Mouse (Mus musculus) neural tube, embryonic 15.5 days (tissue): ENCODE data around the gene Notch1. TPM values are rescaled to one million over a fixed set of nuclear protein-coding genes. Genes with fewer than 3 reads are reported as not detected.
A peak's percentile ranks its signal among the peaks of the same experiment; 100 is the strongest.

Source experiments
- ATAC-seq: fragments of 200-750 bp; cut with Nextera tagmentation; 2 replicates; pipeline ENCODE4 v1.8.0; 2017; ENCODE audit warnings: mild to moderate bottlenecking, moderate TSS enrichment, moderate library complexity; ENCODE audit not compliant: low FRiP score
- H3K27ac ChIP-seq: fragments of 300-500 bp; sonication (generic); replicated peaks from 2 replicates; pipeline ENCODE4 v1.5.1; 2015; ENCODE audit warnings: mild to moderate bottlenecking, inconsistent platforms
- H3K27me3 ChIP-seq: fragments of 300-500 bp; sonication (generic); replicated peaks from 2 replicates; pipeline ENCODE4 v1.6.1; 2015; ENCODE audit warnings: inconsistent platforms
- H3K36me3 ChIP-seq: fragments of 300-500 bp; sonication (generic); 2 replicates; pipeline ENCODE4 v1.6.1; 2015; ENCODE audit warnings: inconsistent platforms
- H3K4me1 ChIP-seq: fragments of 300-500 bp; sonication (generic); 2 replicates; pipeline ENCODE4 v1.6.1; 2015; ENCODE audit warnings: inconsistent platforms
- H3K4me2 ChIP-seq: fragments of 300-500 bp; sonication (generic); 2 replicates; pipeline ENCODE4 v1.6.1; 2015; ENCODE audit warnings: inconsistent platforms, mild to moderate bottlenecking, moderate library complexity
- H3K4me3 ChIP-seq: fragments of 300-500 bp; sonication (generic); replicated peaks from 2 replicates; pipeline ENCODE4 v1.5.1; 2015; ENCODE audit warnings: mild to moderate bottlenecking, inconsistent platforms
- H3K9ac ChIP-seq: fragments of 300-500 bp; sonication (generic); replicated peaks from 2 replicates; pipeline ENCODE4 v1.6.1; 2015; ENCODE audit warnings: mild to moderate bottlenecking, inconsistent platforms
- H3K9me3 ChIP-seq: fragments of 300-500 bp; sonication (generic); replicated peaks from 2 replicates; pipeline ENCODE4 v1.6.1; 2016; ENCODE audit warnings: inconsistent platforms
- WGBS: fragments of 180-500 bp; shearing (Covaris S2); methylation state at CpG from one replicate; pipeline ENCODE4 v1.1.7; 2015; ENCODE audit warnings: mixed read lengths; 5-methylcytosine and 5-hydroxymethylcytosine counted together
- polyA plus RNA-seq: library from polyadenylated mRNA; unstranded; fragments of >200 nt; fragmentation: Nextera tagmentation; extraction: Ambion mirVana; gene quantifications from 2 replicates; pipeline ENCODE4 v1.2.1, GENCODE M21; 2015

The Notch1 gene
- polyA plus RNA-seq, 1 experiment from 2014 or later = 11.7 TPM

DNA sequence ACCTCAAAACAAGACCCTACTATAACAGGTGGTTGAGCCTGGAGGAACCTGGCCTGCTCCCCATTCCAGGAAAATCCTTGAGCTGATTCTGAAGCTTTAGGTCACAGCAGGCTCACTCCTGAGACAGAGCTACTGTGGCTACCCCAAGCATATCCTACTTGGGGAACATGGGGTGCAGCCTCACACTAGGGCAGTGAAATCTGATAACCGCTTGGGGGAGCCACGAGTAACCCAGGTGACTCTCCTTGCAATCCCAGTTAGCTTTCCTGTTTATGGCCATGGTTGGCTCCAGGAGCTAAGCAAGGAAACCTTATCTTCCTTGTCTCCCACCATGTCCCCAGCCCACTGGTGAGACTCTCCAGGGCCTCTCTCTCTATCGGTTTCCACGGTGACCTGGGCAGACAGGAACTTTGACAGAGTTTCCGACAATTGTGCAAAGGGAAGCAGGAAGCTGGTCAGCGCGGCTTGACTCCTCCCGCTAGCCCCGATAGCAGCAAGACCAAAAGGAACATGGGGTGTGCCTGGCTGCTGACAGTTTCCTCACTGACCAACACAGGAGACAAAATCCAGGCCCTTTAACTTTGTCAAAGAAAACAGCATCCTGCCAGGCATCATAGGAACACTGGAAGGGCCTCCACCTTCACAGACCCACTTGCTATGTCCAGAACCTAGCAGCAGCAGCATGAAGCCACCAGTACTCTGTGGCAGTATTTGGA lies 41.5 kb downstream of the Notch1 start:
- Histone ChIP-seq H3K36me3 (no peaks in the 10 kb centered on the region), H3K9ac (no peak overlapping the region), H3K27ac (peak overlapping the region; percentile 75), H3K27me3 (no peaks in the 10 kb centered on the region), H3K4me2 (no peak overlapping the region), H3K4me3 (no peak overlapping the region), H3K9me3 (no peaks in the 10 kb centered on the region), H3K4me1 (peaks cover 50% of the 10 kb centered on the region)
- no peak for ATAC-seq
- 37% methylated on average over 9 of the region's 9 CpGs for WGBS

- no peak overlapping the region for H3K4me3 ChIP-seq
- no peak overlapping the region for H3K27ac ChIP-seq
- WGBS = 80% methylated on average over 11 of the region's 11 CpGs
- H3K4me1 ChIP-seq = peaks cover 31% of the 10 kb centered on the region
- H3K27me3 ChIP-seq = no peaks in the 10 kb centered on the region
- H3K36me3 ChIP-seq = peaks cover 7% of the 10 kb centered on the region; the same call in 1 of the 2 replicates
- H3K9ac ChIP-seq = no peak overlapping the region
- ATAC-seq = no peak
- H3K9me3 ChIP-seq = no peaks in the 10 kb centered on the region
- H3K4me2 ChIP-seq = no peak overlapping the region
These were observed 44.0 kb downstream of the Notch1 start for GRCm38 (mm10) chr2:26472312-26473090.

- H3K4me1 ChIP-seq = peaks cover 29% of the 10 kb centered on the region
- 86% methylated on average over 6 of the region's 6 CpGs for WGBS
- no peak overlapping the region for H3K9ac ChIP-seq
- H3K9me3 ChIP-seq = no peaks in the 10 kb centered on the region
- H3K27me3 ChIP-seq = no peaks in the 10 kb centered on the region
- H3K4me2 ChIP-seq = no peak overlapping the region
- peaks cover 7% of the 10 kb centered on the region; the same call in 1 of the 2 replicates for H3K36me3 ChIP-seq
- H3K4me3 ChIP-seq = no peak overlapping the region
- no peak overlapping the region for H3K27ac ChIP-seq
- no peak for ATAC-seq
These were observed 44.7 kb downstream of the Notch1 start for GRCm38 (mm10) chr2:26471652-26472285.

DNA sequence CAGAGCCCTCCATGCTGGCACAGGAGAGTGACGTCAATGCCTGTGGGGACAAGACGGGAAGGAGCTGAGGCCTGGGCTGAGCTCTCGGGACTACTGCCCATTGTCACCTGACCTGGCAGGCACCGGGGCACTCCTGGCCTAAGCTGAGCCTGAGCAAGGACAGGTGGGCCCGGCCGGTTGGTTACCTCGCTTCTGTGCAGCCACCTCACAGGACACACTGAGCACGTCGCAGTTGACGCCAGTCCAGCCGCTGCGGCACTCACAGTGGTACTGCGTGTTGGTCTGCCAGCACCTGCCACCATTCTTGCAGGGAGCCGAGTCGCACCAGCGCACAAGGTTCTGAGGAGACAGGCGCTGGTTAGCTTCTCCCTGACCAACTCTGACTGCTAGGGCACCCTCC lies 45.5 kb downstream of the Notch1 start:
- Histone ChIP-seq H3K27ac (no peak overlapping the region), H3K9ac (no peak overlapping the region), H3K4me3 (no peak overlapping the region), H3K36me3 (peaks cover 7% of the 10 kb centered on the region; the same call in 1 of the 2 replicates), H3K27me3 (no peaks in the 10 kb centered on the region), H3K4me2 (no peak overlapping the region), H3K9me3 (no peaks in the 10 kb centered on the region), H3K4me1 (peaks cover 27% of the 10 kb centered on the region)
- no peak for ATAC-seq
- 84% methylated on average over 17 of the region's 17 CpGs for WGBS

DNA sequence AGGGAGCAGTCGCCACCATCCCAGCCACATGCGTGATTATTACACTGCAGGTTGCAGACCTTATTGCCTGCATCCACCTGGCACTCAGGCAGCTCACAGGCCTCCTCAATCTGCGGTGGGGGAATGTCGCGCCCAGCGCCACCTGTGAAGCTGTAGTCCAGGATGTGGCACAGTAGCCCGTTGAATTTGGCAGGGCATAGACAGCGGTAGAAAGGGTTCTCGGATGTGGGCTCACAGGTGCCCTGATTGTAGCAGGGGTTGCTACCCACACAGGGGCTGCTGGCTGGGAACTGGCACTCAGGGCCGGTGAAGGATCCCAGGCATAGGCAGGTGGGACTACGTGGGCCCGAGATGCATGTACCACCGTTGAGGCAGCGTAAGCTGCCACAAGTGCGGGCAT lies 48.1 kb downstream of the Notch1 start:
- no peak overlapping the region for H3K9ac ChIP-seq
- no peak for ATAC-seq
- 96% methylated on average over 15 of the region's 15 CpGs for WGBS
- H3K4me2 ChIP-seq = no peak overlapping the region
- H3K4me1 ChIP-seq = peaks cover 6% of the 10 kb centered on the region
- H3K27ac ChIP-seq = no peak overlapping the region
- H3K4me3 ChIP-seq = no peak overlapping the region
- H3K9me3 ChIP-seq = no peaks in the 10 kb centered on the region
- no peaks in the 10 kb centered on the region for H3K27me3 ChIP-seq
- H3K36me3 ChIP-seq = peaks cover 14% of the 10 kb centered on the region; the same call in 1 of the 2 replicates

DNA sequence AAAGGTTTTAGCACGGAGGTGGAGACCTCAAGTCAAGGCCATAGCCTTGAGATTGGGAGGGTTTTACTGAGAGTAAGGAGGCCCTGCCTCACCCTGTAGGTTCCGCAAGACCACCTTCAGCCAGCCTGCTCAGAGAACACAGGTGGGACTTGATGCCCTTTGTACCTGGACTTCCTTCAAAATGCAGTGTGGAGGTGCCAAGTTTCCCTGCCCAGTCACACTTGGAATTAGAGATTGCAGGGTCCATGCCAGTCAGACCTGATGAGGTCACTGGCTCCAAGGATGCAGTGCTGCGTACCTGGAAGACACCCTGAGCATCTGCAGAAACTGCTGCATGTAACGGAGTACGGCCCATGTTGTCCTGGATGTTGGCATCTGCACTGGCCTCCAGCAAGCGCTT lies 53.1 kb downstream of the Notch1 start:
- no peaks in the 10 kb centered on the region for H3K27me3 ChIP-seq
- no peak overlapping the region for H3K9ac ChIP-seq
- no peaks in the 10 kb centered on the region for H3K9me3 ChIP-seq
- no peak overlapping the region for H3K27ac ChIP-seq
- ATAC-seq = no peak
- 96% methylated on average over 6 of the region's 6 CpGs for WGBS
- no peak overlapping the region for H3K4me3 ChIP-seq
- H3K4me2 ChIP-seq = no peak overlapping the region
- H3K4me1 ChIP-seq = peaks cover 8% of the 10 kb centered on the region; the same call in 1 of the 2 replicates
- H3K36me3 ChIP-seq = peaks cover 28% of the 10 kb centered on the region

- Histone ChIP-seq H3K36me3 (peaks cover 28% of the 10 kb centered on the region), H3K27ac (no peak overlapping the region), H3K4me1 (peaks cover 8% of the 10 kb centered on the region; the same call in 1 of the 2 replicates), H3K9me3 (no peaks in the 10 kb centered on the region), H3K9ac (no peak overlapping the region), H3K4me2 (no peak overlapping the region), H3K27me3 (no peaks in the 10 kb centered on the region), H3K4me3 (no peak overlapping the region)
- no peak for ATAC-seq
- WGBS = 90% methylated on average over 3 of the region's 3 CpGs
These were observed 53.5 kb downstream of the Notch1 start for GRCm38 (mm10) chr2:26462980-26463379.

- no peak overlapping the region for H3K9ac ChIP-seq
- whole genome bisulfite sequencing = 87% methylated on average over 5 of the region's 5 CpGs
- no peak overlapping the region for H3K4me3 ChIP-seq
- ATAC-seq = no peak
- H3K27ac ChIP-seq = no peak overlapping the region
- H3K9me3 ChIP-seq = no peaks in the 10 kb centered on the region
- no peak overlapping the region for H3K4me2 ChIP-seq
- H3K27me3 ChIP-seq = no peaks in the 10 kb centered on the region
- peaks cover 28% of the 10 kb centered on the region for H3K36me3 ChIP-seq
- peaks cover 8% of the 10 kb centered on the region; the same call in 1 of the 2 replicates for H3K4me1 ChIP-seq
These were observed 54.8 kb downstream of the Notch1 start for GRCm38 (mm10) chr2:26461667-26462066.

- H3K4me3 ChIP-seq = no peak overlapping the region
- no peak overlapping the region for H3K9ac ChIP-seq
- ATAC-seq = no peak
- H3K4me2 ChIP-seq = no peak overlapping the region
- WGBS = 90% methylated on average over 13 of the region's 13 CpGs
- H3K36me3 ChIP-seq = peaks cover 28% of the 10 kb centered on the region
- no peaks in the 10 kb centered on the region for H3K9me3 ChIP-seq
- no peak overlapping the region for H3K27ac ChIP-seq
- H3K27me3 ChIP-seq = no peaks in the 10 kb centered on the region
- peaks cover 8% of the 10 kb centered on the region; the same call in 1 of the 2 replicates for H3K4me1 ChIP-seq
These were observed 55.6 kb downstream of the Notch1 start for GRCm38 (mm10) chr2:26460837-26461236.

GRCm38 (mm10) chr2:26460097-26460646 lies 56.3 kb downstream of the Notch1 start:
- Histone ChIP-seq H3K4me2 (no peak overlapping the region), H3K27me3 (no peaks in the 10 kb centered on the region), H3K4me3 (no peak overlapping the region), H3K9me3 (no peaks in the 10 kb centered on the region), H3K36me3 (peaks cover 28% of the 10 kb centered on the region), H3K4me1 (peaks cover 8% of the 10 kb centered on the region; the same call in 1 of the 2 replicates), H3K27ac (no peak overlapping the region), H3K9ac (no peak overlapping the region)
- no peak; the same call in 1 of the 2 replicates for ATAC-seq
- WGBS = 84% methylated on average over 16 of the region's 16 CpGs

DNA sequence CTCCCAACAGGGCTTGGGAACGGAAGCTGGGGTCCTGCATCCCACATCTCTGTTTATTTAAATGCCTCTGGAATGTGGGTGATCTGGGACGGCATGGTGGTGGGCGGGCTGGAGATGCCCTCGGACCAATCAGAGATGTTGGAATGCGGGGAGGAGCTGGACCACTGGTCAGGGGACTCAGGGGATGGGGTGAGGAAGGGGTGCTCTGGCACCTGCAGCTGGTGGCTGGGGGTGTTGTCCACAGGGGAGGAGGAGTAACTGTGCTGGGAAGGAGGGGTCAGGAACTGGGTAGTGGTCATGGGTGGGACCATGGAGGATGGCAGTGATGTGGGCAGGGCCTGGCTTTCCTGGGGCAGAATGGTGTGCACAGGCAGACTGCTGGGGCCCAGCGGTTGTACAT lies 57.0 kb downstream of the Notch1 start:
- Histone ChIP-seq H3K4me1 (peaks cover 8% of the 10 kb centered on the region; the same call in 1 of the 2 replicates), H3K27ac (no peak overlapping the region; the same call in 1 of the 2 replicates), H3K9me3 (no peaks in the 10 kb centered on the region), H3K9ac (no peak overlapping the region), H3K4me3 (no peak overlapping the region), H3K4me2 (no peak overlapping the region), H3K27me3 (no peaks in the 10 kb centered on the region), H3K36me3 (peaks cover 28% of the 10 kb centered on the region)
- ATAC-seq = no peak
- 53% methylated on average over 6 of the region's 6 CpGs for WGBS
